Mouse (Mus musculus) forebrain, postnatal 0 days (tissue): ENCODE measurements at regions not wholly inside any gene's neighbourhood (a gene's known extent, or its start where the extent isn't known, plus 50 kb on each side); places are given as distances from the start of the nearest gene placed in this dataset.

ENCODE experiments used
- ATAC-seq: fragments of 200-750 bp; cut with Nextera tagmentation; 2 replicates; pipeline ENCODE4 v1.8.0; 2017; ENCODE audit warnings: mild to moderate bottlenecking, moderate library complexity
- DNase-seq: peaks from one replicate; pipeline ENCODE4 v3.0.0-alpha.2; 2015
- H3K27ac ChIP-seq: fragments of 300-500 bp; sonication (generic); 2 replicates; pipeline ENCODE4 v1.5.1; 2014; ENCODE audit warnings: low read depth, mild to moderate bottlenecking, antibody characterized with exemption, low read length, moderate library complexity, mixed read lengths
- H3K27me3 ChIP-seq: fragments of 300-500 bp; sonication (generic); 2 replicates; pipeline ENCODE4 v1.6.1; 2014; ENCODE audit warnings: mild to moderate bottlenecking, low read length, mixed read lengths; ENCODE audit not compliant: insufficient read depth
- H3K36me3 ChIP-seq: fragments of 300-500 bp; sonication (generic); 2 replicates; pipeline ENCODE4 v1.6.1; 2014; ENCODE audit warnings: mild to moderate bottlenecking, moderate library complexity; ENCODE audit not compliant: insufficient read depth
- H3K4me1 ChIP-seq: fragments of 300-500 bp; sonication (generic); 2 replicates; pipeline ENCODE4 v1.6.1; 2014; ENCODE audit warnings: antibody characterized with exemption; ENCODE audit not compliant: insufficient read depth
- H3K4me2 ChIP-seq: fragments of 300-500 bp; sonication (generic); 2 replicates; pipeline ENCODE4 v1.6.1; 2014; ENCODE audit warnings: low read depth, mild to moderate bottlenecking, moderate library complexity
- H3K4me3 ChIP-seq: fragments of 300-500 bp; sonication (generic); 2 replicates; pipeline ENCODE4 v1.5.1; 2014; ENCODE audit warnings: low read depth, low read length, mixed read lengths
- H3K9ac ChIP-seq: fragments of 300-500 bp; sonication (generic); 2 replicates; pipeline ENCODE4 v1.6.1; 2014; ENCODE audit warnings: mild to moderate bottlenecking
- H3K9me3 ChIP-seq: fragments of 300-500 bp; sonication (generic); 2 replicates; pipeline ENCODE4 v1.6.1; 2016; ENCODE audit warnings: low read length
- CTCF ChIP-seq: sonication (generic); IDR thresholded peaks from 2 replicates; pipeline ENCODE4 v1.5.1; 2016; ENCODE audit warnings: antibody characterized with exemption, control low read depth, low read depth
- WGBS: fragments of 180-500 bp; shearing (Covaris S2); extraction: QIAGEN DNeasy Blood & Tissue Kit; methylation state at CpG from one replicate; pipeline ENCODE4 v1.1.7; 2014; 5-methylcytosine and 5-hydroxymethylcytosine counted together

GRCm38 (mm10) chr14:105790441-105790840 is 106.2 kb downstream of the Spry2 start:
- Histone ChIP-seq H3K27me3 (no peaks in the 10 kb centered on the region), H3K9ac (no peak overlapping the region), H3K4me2 (no peak overlapping the region), H3K4me1 (no peaks in the 10 kb centered on the region), H3K36me3 (no peaks in the 10 kb centered on the region), H3K9me3 (no peaks in the 10 kb centered on the region), H3K27ac (no peak overlapping the region), H3K4me3 (no peak overlapping the region)
- DNase-seq (no peak), ATAC-seq (no peak)
- 71% methylated on average over 4 of the region's 4 CpGs for WGBS
- no peak for TF ChIP-seq CTCF

- no peak overlapping the region for H3K9ac ChIP-seq
- DNase-seq (no peak), ATAC-seq (no peak)
- no peaks in the 10 kb centered on the region for H3K36me3 ChIP-seq
- no peaks in the 10 kb centered on the region for H3K27me3 ChIP-seq
- H3K9me3 ChIP-seq = no peaks in the 10 kb centered on the region
- H3K4me1 ChIP-seq = no peaks in the 10 kb centered on the region
- no peak overlapping the region for H3K4me2 ChIP-seq
- no peak overlapping the region for H3K4me3 ChIP-seq
- no peak for TF ChIP-seq CTCF
- 84% methylated on average over 5 of the region's 5 CpGs for WGBS
- no peak overlapping the region for H3K27ac ChIP-seq
Observed at GRCm38 (mm10) chr14:105783428-105783827, 113.2 kb downstream of the Spry2 start.

GRCm38 (mm10) chr14:105779760-105780159 is 116.9 kb downstream of the Spry2 start:
- TF ChIP-seq CTCF = no peak
- no peak overlapping the region for H3K4me3 ChIP-seq
- no peak for ATAC-seq
- H3K27me3 ChIP-seq = no peaks in the 10 kb centered on the region
- H3K4me1 ChIP-seq = no peaks in the 10 kb centered on the region
- no peak overlapping the region for H3K27ac ChIP-seq
- H3K9ac ChIP-seq = no peak overlapping the region
- no peak overlapping the region for H3K4me2 ChIP-seq
- DNase-seq = no peak
- H3K9me3 ChIP-seq = no peaks in the 10 kb centered on the region
- no peaks in the 10 kb centered on the region for H3K36me3 ChIP-seq
- 59% methylated on average over 3 of the region's 3 CpGs for WGBS

GRCm38 (mm10) chr14:105779349-105779748 is 117.3 kb downstream of the Spry2 start:
- peak; percentile 24 for DNase-seq
- Histone ChIP-seq H3K9me3 (no peaks in the 10 kb centered on the region), H3K9ac (no peak overlapping the region), H3K27me3 (no peaks in the 10 kb centered on the region), H3K36me3 (no peaks in the 10 kb centered on the region), H3K27ac (no peak overlapping the region), H3K4me3 (no peak overlapping the region), H3K4me1 (no peaks in the 10 kb centered on the region), H3K4me2 (no peak overlapping the region)
- no peak for TF ChIP-seq CTCF
- 32% methylated on average over 4 of the region's 4 CpGs for WGBS
- ATAC-seq = no peak

GRCm38 (mm10) chr14:105773674-105774073 is 122.9 kb downstream of the Spry2 start:
- DNase-seq (no peak), ATAC-seq (no peak)
- WGBS = 88% methylated on average over 12 of the region's 12 CpGs
- Histone ChIP-seq H3K27me3 (no peaks in the 10 kb centered on the region), H3K4me3 (no peak overlapping the region), H3K9me3 (no peaks in the 10 kb centered on the region), H3K36me3 (no peaks in the 10 kb centered on the region), H3K4me1 (no peaks in the 10 kb centered on the region), H3K9ac (no peak overlapping the region), H3K4me2 (no peak overlapping the region), H3K27ac (no peak overlapping the region)
- no peak for TF ChIP-seq CTCF

- Histone ChIP-seq H3K4me3 (no peak overlapping the region), H3K9me3 (no peaks in the 10 kb centered on the region), H3K27ac (no peak overlapping the region), H3K36me3 (no peaks in the 10 kb centered on the region), H3K27me3 (no peaks in the 10 kb centered on the region), H3K4me2 (no peak overlapping the region), H3K9ac (no peak overlapping the region), H3K4me1 (no peaks in the 10 kb centered on the region)
- no peak for TF ChIP-seq CTCF
- WGBS = 86% methylated on average over 4 of the region's 4 CpGs
- no peak for ATAC-seq
- DNase-seq = no peak
Observed at GRCm38 (mm10) chr14:105767100-105767499, 129.5 kb downstream of the Spry2 start.

GRCm38 (mm10) chr14:105752509-105753375 is 143.9 kb downstream of the Spry2 start:
- TF ChIP-seq CTCF = no peak
- H3K9me3 ChIP-seq = no peaks in the 10 kb centered on the region

More at GRCm38 (mm10) chr14:105752509-105753375, 143.9 kb downstream of the Spry2 start:
- Histone ChIP-seq H3K27ac (no peak overlapping the region), H3K4me2 (no peak overlapping the region), H3K4me3 (no peak overlapping the region), H3K36me3 (no peaks in the 10 kb centered on the region), H3K27me3 (no peaks in the 10 kb centered on the region), H3K4me1 (no peaks in the 10 kb centered on the region), H3K9ac (no peak overlapping the region)
- DNase-seq (no peak), ATAC-seq (no peak)
- WGBS = 66% methylated on average over 4 of the region's 4 CpGs
